Mouse (Mus musculus): Measurements from ENCODE around the gene Kmt2c. TPM values are rescaled to one million over a fixed set of nuclear protein-coding genes. Genes with fewer than 3 reads are reported as not detected.

Gene Kmt2c
- total and polyA plus RNA-seq, 3 experiments: 6.7 to 14.6 (median 12.7) TPM

GRCm38 (mm10) chr5:25437508-25437907, 61.1 kb downstream of the Kmt2c start:
- Histone ChIP-seq H3K9me3 (replicated peaks; ENCODE audit: low read length) (no peaks in the 10 kb centered on the region), H3K9ac (ENCODE audit: insufficient read depth, low read depth) (no peak overlapping the region), H3K79me2 (replicated peaks; ENCODE audit: control insufficient read depth, extremely low read depth, insufficient read depth, poor library complexity, severe bottlenecking) (no peaks in the 10 kb centered on the region), H3K4me2 (ENCODE audit: insufficient read depth, low read depth, poor library complexity, severe bottlenecking) (no peak overlapping the region), H3K4me1 (ENCODE audit: control insufficient read depth in 1 of 2, insufficient read depth in 2 of 2) (no peaks in the 10 kb centered on the region), H3K27ac (ENCODE audit: insufficient read depth, low read depth) (no peak overlapping the region), H3K27me3 (replicated peaks) (no peaks in the 10 kb centered on the region), H3K36me3 (replicated peaks in 1 of 2; ENCODE audit: control insufficient read depth in 1 of 2, insufficient read depth in 1 of 2, low read length in 1 of 2) (no peaks in the 10 kb centered on the region), H3K4me3 (replicated peaks in 1 of 3; ENCODE audit: low read depth in 2 of 3, low read length in 2 of 3, poor library complexity in 1 of 3) (no peak overlapping the region)
- no peak for TF ChIP-seq SMC3 (IDR thresholded peaks at IDR 0.05; ENCODE audit: low read depth, low read length)
- TF ChIP-seq BHLHE40 (IDR thresholded peaks at IDR 0.05; ENCODE audit: low read depth, low read length): no peak
- no peak for TF ChIP-seq TBP (conservative IDR thresholded peaks at IDR 0.05; ENCODE audit: low read depth, low read length)
- TF ChIP-seq MAX (IDR thresholded peaks at IDR 0.05; ENCODE audit: low read length): no peak
- no peak for TF ChIP-seq UBTF (IDR thresholded peaks at IDR 0.05; ENCODE audit: low read depth, low read length)
- TF ChIP-seq PAX5 (IDR thresholded peaks at IDR 0.05; ENCODE audit: low read length): no peak
- no peak for TF ChIP-seq MYC (IDR thresholded peaks at IDR 0.05; ENCODE audit: low read depth, low read length)
- no peak for TF ChIP-seq EP300 (IDR thresholded peaks at IDR 0.05; ENCODE audit: low read length)
- TF ChIP-seq USF2 (conservative IDR thresholded peaks at IDR 0.05; ENCODE audit: low read depth, low read length): no peak
- no peak for TF ChIP-seq ZMIZ1 (IDR thresholded peaks at IDR 0.05; ENCODE audit: low read depth, low read length)
- TF ChIP-seq NELFE (IDR thresholded peaks at IDR 0.05; ENCODE audit: low read depth, low read length): no peak
- no peak for TF ChIP-seq POLR2AphosphoS2 (IDR thresholded peaks at IDR 0.05; ENCODE audit: low read depth, low read length)
- no peak for TF ChIP-seq HCFC1 (IDR thresholded peaks at IDR 0.05; ENCODE audit: low read depth, low read length)
- in situ Hi-C loops (cut with MboI; ENCODE audit: low pct_ligation_motif_present, low pct_unique_long_range_greater_than_20kb, low sequenced_read_pairs): no loop called here
- dilution Hi-C loops (cut with MboI; ENCODE audit: extremely low pct_ligation_motif_present, extremely low pct_unique_long_range_greater_than_20kb, low sequenced_read_pairs): no loop called here
- DNase-seq (ENCODE audit: extremely low read depth): no peak

- DNase-seq (ENCODE audit: extremely low read depth): peak; percentile 75
- Histone ChIP-seq H3K9me3 (replicated peaks; ENCODE audit: low read length) (no peaks in the 10 kb centered on the region), H3K36me3 (replicated peaks in 1 of 2; ENCODE audit: control insufficient read depth in 1 of 2, insufficient read depth in 1 of 2, low read length in 1 of 2) (no peaks in the 10 kb centered on the region), H3K79me2 (replicated peaks; ENCODE audit: control insufficient read depth, extremely low read depth, insufficient read depth, poor library complexity, severe bottlenecking) (no peaks in the 10 kb centered on the region), H3K4me3 (replicated peaks in 1 of 3; ENCODE audit: low read depth in 2 of 3, low read length in 2 of 3, poor library complexity in 1 of 3) (no peak overlapping the region), H3K4me2 (ENCODE audit: insufficient read depth, low read depth, poor library complexity, severe bottlenecking) (no peak overlapping the region), H3K4me1 (ENCODE audit: control insufficient read depth in 1 of 2, insufficient read depth in 2 of 2) (no peaks in the 10 kb centered on the region), H3K27ac (ENCODE audit: insufficient read depth, low read depth) (no peak overlapping the region), H3K9ac (ENCODE audit: insufficient read depth, low read depth) (no peak overlapping the region), H3K27me3 (replicated peaks) (no peaks in the 10 kb centered on the region)
- dilution Hi-C loops (cut with MboI; ENCODE audit: extremely low pct_ligation_motif_present, extremely low pct_unique_long_range_greater_than_20kb, low sequenced_read_pairs) (no loop called here), in situ Hi-C loops (cut with MboI; ENCODE audit: low pct_ligation_motif_present, low pct_unique_long_range_greater_than_20kb, low sequenced_read_pairs) (no loop called here)
- no peak for TF ChIP-seq ETS1 (conservative IDR thresholded peaks at IDR 0.05; ENCODE audit: low read depth, low read length)
- no peak for TF ChIP-seq NELFE (IDR thresholded peaks at IDR 0.05; ENCODE audit: low read depth, low read length)
- no peak for TF ChIP-seq USF1 (IDR thresholded peaks at IDR 0.05; ENCODE audit: low read depth, low read length)
- TF ChIP-seq POLR2AphosphoS2 (IDR thresholded peaks at IDR 0.05; ENCODE audit: low read depth, low read length): no peak
- TF ChIP-seq JUN (IDR thresholded peaks at IDR 0.05; ENCODE audit: insufficient read depth, low read depth, low read length): no peak
- TF ChIP-seq CTCF (conservative IDR thresholded peaks at IDR 0.05 in 1 of 2, IDR thresholded peaks at IDR 0.05 in 1 of 2; ENCODE audit: low read depth in 2 of 2, low read length in 2 of 2): peak in 1 of 2 experiments; percentile 75; a peak in 2 of 4 replicates
- no peak for TF ChIP-seq ZMIZ1 (IDR thresholded peaks at IDR 0.05; ENCODE audit: low read depth, low read length)
- no peak for TF ChIP-seq HCFC1 (IDR thresholded peaks at IDR 0.05; ENCODE audit: low read depth, low read length)
- no peak for TF ChIP-seq SIN3A (IDR thresholded peaks at IDR 0.05; ENCODE audit: low read length)
- TF ChIP-seq ELF1 (IDR thresholded peaks at IDR 0.05; ENCODE audit: low read depth, low read length): no peak
- no peak for TF ChIP-seq MAX (IDR thresholded peaks at IDR 0.05; ENCODE audit: low read length)
- TF ChIP-seq MAFK (IDR thresholded peaks at IDR 0.05; ENCODE audit: insufficient replicate concordance, low read length): no peak
- no peak for TF ChIP-seq TBP (conservative IDR thresholded peaks at IDR 0.05; ENCODE audit: low read depth, low read length)
- no peak for TF ChIP-seq POLR2A (IDR thresholded peaks at IDR 0.05; ENCODE audit: low read depth, low read length)
- TF ChIP-seq EP300 (IDR thresholded peaks at IDR 0.05; ENCODE audit: low read length): no peak
- no peak for TF ChIP-seq PAX5 (IDR thresholded peaks at IDR 0.05; ENCODE audit: low read length)
- TF ChIP-seq SMC3 (IDR thresholded peaks at IDR 0.05; ENCODE audit: low read depth, low read length): peak; percentile 77
- TF ChIP-seq USF2 (conservative IDR thresholded peaks at IDR 0.05; ENCODE audit: low read depth, low read length): no peak
- no peak for TF ChIP-seq NRF1 (IDR thresholded peaks at IDR 0.05; ENCODE audit: low read depth, low read length)
- TF ChIP-seq ZNF384 (IDR thresholded peaks at IDR 0.05; ENCODE audit: low read depth, low read length): peak; percentile 98
- TF ChIP-seq KAT2A (IDR thresholded peaks at IDR 0.05; ENCODE audit: insufficient replicate concordance, low read length): no peak
- TF ChIP-seq JUND (conservative IDR thresholded peaks at IDR 0.05; ENCODE audit: low read depth, low read length): no peak
- TF ChIP-seq CHD1 (IDR thresholded peaks at IDR 0.05; ENCODE audit: low read depth, low read length): no peak
- TF ChIP-seq TCF12 (IDR thresholded peaks at IDR 0.05; ENCODE audit: low read depth, low read length): no peak
- TF ChIP-seq MXI1 (IDR thresholded peaks at IDR 0.05; ENCODE audit: low read depth, low read length): no peak
- peak; percentile 64 for TF ChIP-seq RAD21 (IDR thresholded peaks at IDR 0.05; ENCODE audit: low read depth, low read length)
- no peak for TF ChIP-seq RCOR1 (conservative IDR thresholded peaks at IDR 0.05; ENCODE audit: low read depth, low read length)
- TF ChIP-seq IRF4 (IDR thresholded peaks at IDR 0.05; ENCODE audit: low read depth, low read length): no peak
- TF ChIP-seq MYC (IDR thresholded peaks at IDR 0.05; ENCODE audit: low read depth, low read length): no peak
These were observed 62.5 kb downstream of the Kmt2c start for GRCm38 (mm10) chr5:25436081-25436480.
